Mouse (Mus musculus): ENCODE results near the gene Tox2. TPM values are rescaled to one million over a fixed set of nuclear protein-coding genes. Genes with fewer than 3 reads are reported as not detected.

Gene Tox2
- polyA plus RNA-seq, 1 experiment, result 0.67 TPM

DNA sequence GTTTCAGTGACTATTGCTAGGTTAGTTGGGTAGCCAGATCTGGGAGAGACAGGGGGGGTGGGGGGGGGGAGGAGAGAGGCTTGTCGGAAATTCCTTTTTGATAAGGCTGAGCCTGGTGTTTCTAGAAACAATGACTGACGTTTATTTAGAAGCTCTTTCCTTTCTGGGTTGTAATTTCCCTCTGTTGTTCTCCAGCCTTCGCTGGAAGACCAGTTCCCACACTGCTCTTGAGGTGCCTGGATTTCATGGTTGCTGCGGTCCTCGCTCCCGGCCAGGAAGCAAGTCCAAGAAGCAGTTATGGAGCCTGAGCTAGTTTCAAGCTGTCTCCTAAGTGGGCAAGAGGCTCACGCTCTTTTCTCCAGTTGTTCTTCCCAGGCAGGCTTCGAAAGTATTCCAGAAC, 1.0 kb upstream of the Tox2 start:
- no peak for TF ChIP-seq POLR2A (IDR thresholded peaks at IDR 0.05; ENCODE audit: borderline replicate concordance, control insufficient read depth, low read depth, low read length)
- no peak for TF ChIP-seq CTCF (IDR thresholded peaks at IDR 0.05; ENCODE audit: control insufficient read depth, insufficient read depth, low read length)
- no peak overlapping the region for H3K27ac ChIP-seq (ENCODE audit: control insufficient read depth, insufficient read depth, low read depth, low read length, poor library complexity)
- no peak overlapping the region for H3K4me3 ChIP-seq (replicated peaks; ENCODE audit: control insufficient read depth, low read depth, low read length)
- 49% methylated on average over 8 of the region's 8 CpGs for WGBS
- H3K4me1 ChIP-seq (ENCODE audit: control insufficient read depth, insufficient read depth, low read length), result no peaks in the 10 kb centered on the region; the same call in 1 of the 2 replicates

GRCm38 (mm10) chr2:163202553-163202883, 407 bp upstream of the Tox2 start:
- TF ChIP-seq POLR2A (IDR thresholded peaks at IDR 0.05; ENCODE audit: borderline replicate concordance, control insufficient read depth, low read depth, low read length) (no peak), CTCF (IDR thresholded peaks at IDR 0.05; ENCODE audit: control insufficient read depth, insufficient read depth, low read length) (no peak)
- no peaks in the 10 kb centered on the region; the same call in 1 of the 2 replicates for H3K4me1 ChIP-seq (ENCODE audit: control insufficient read depth, insufficient read depth, low read length)
- H3K27ac ChIP-seq (ENCODE audit: control insufficient read depth, insufficient read depth, low read depth, low read length, poor library complexity), result no peak overlapping the region
- H3K4me3 ChIP-seq (replicated peaks; ENCODE audit: control insufficient read depth, low read depth, low read length), result no peak overlapping the region
- 3% methylated on average over 4 of the region's 4 CpGs for WGBS

DNA sequence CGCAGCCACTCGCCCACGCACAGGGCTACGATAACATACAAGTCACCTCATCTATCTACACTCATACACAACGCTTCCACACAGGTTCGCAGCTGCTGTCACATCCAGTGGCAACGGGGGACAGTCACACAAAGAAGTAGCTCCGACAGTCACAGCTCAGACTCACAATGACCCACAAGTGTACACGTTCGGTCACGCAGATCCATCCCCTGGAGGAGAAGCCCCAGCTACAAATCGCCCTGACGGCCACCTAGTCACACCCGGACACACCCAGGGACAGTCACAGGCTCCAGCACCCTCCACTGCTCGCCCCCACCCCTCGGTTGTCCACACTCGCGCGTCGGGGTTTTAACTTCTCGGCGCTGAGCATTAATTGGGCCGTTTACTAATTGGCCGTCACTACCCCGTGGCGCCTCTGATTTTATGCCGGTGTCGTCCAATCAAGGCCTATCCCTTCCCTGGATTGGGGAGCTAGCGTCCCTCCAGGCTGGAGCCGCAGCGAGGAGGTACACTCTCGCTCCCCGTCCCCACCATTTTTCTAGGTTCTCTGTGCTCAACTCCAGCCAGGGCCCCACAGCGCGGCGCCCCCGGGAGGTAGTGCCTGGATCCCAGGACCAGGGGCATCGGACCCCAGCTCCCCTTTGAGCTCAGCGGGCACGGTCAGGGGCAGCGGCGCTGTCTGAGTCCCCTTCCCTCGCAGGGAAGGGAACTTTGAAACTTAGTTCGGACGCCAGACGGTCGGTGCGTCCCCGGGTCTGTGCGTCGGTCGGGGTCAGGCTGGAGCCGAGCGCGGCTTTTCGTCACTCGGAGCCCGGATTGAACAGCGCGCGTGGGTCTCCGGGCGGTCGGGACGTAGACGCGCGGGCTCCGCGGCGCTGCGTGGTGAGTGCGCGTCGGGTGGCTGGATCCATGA, 966 bp downstream of the Tox2 start:
- TF ChIP-seq POLR2A (IDR thresholded peaks at IDR 0.05; ENCODE audit: borderline replicate concordance, control insufficient read depth, low read depth, low read length) (no peak), CTCF (IDR thresholded peaks at IDR 0.05; ENCODE audit: control insufficient read depth, insufficient read depth, low read length) (no peak)
- Histone ChIP-seq H3K4me1 (ENCODE audit: control insufficient read depth, insufficient read depth, low read length) (no peaks in the 10 kb centered on the region; the same call in 1 of the 2 replicates), H3K4me3 (replicated peaks; ENCODE audit: control insufficient read depth, low read depth, low read length) (no peak overlapping the region), H3K27ac (ENCODE audit: control insufficient read depth, insufficient read depth, low read depth, low read length, poor library complexity) (no peak overlapping the region)
- 4% methylated on average over 75 of the region's 75 CpGs for WGBS

DNA sequence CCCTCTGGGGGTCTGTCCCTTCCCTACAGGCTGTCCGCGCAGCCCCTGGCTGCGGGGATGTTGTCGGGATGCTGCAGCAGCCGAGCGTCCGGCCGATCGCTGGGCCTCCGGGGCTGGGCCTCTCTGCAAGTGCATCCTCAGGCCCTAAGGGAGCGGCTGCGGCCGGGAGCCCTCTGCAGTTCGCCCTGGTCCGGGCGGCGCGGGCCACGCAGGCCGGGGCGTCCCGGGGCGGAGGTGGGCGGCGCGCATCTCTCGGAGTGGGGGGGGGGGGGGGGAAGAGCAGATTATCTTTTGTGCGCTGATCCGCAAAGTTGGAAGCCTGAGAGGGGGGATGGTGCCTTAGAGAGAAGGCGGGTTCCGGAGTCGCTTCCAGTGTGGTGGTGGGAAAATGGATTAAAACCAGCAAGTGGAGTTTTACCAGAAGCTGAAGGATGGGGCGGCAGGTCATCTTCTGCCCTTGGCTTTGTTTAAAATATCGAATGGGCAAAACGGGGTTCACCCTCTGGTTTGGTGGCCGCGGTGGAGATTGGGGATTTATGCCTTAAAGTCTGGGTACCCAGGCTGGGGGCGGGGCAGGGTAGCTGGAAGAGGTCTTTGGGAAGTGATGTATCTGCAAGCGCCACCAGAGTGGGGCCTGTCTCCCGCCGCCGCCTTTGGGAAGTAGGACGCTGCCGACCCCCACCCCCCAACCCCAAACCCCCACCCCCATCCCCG, 1.8 kb downstream of the Tox2 start:
- H3K4me3 ChIP-seq (replicated peaks; ENCODE audit: control insufficient read depth, low read depth, low read length), result no peak overlapping the region
- H3K27ac ChIP-seq (ENCODE audit: control insufficient read depth, insufficient read depth, low read depth, low read length, poor library complexity), result no peak overlapping the region
- WGBS, result 4% methylated on average over 44 of the region's 45 CpGs
- TF ChIP-seq POLR2A (IDR thresholded peaks at IDR 0.05; ENCODE audit: borderline replicate concordance, control insufficient read depth, low read depth, low read length), result no peak
- TF ChIP-seq CTCF (IDR thresholded peaks at IDR 0.05; ENCODE audit: control insufficient read depth, insufficient read depth, low read length), result no peak
- no peaks in the 10 kb centered on the region; the same call in 1 of the 2 replicates for H3K4me1 ChIP-seq (ENCODE audit: control insufficient read depth, insufficient read depth, low read length)

GRCm38 (mm10) chr2:163205262-163205647, 2.3 kb downstream of the Tox2 start:
- Histone ChIP-seq H3K4me1 (ENCODE audit: control insufficient read depth, insufficient read depth, low read length) (no peaks in the 10 kb centered on the region; the same call in 1 of the 2 replicates), H3K4me3 (replicated peaks; ENCODE audit: control insufficient read depth, low read depth, low read length) (no peak overlapping the region), H3K27ac (ENCODE audit: control insufficient read depth, insufficient read depth, low read depth, low read length, poor library complexity) (no peak overlapping the region; the same call in 1 of the 2 replicates)
- no peak for TF ChIP-seq CTCF (IDR thresholded peaks at IDR 0.05; ENCODE audit: control insufficient read depth, insufficient read depth, low read length)
- TF ChIP-seq POLR2A (IDR thresholded peaks at IDR 0.05; ENCODE audit: borderline replicate concordance, control insufficient read depth, low read depth, low read length), result no peak
- 9% methylated on average over 6 of the region's 6 CpGs for WGBS

GRCm38 (mm10) chr2:163205737-163206490, 3.0 kb downstream of the Tox2 start:
- Histone ChIP-seq H3K27ac (ENCODE audit: control insufficient read depth, insufficient read depth, low read depth, low read length, poor library complexity) (no peak overlapping the region), H3K4me3 (replicated peaks; ENCODE audit: control insufficient read depth, low read depth, low read length) (no peak overlapping the region), H3K4me1 (ENCODE audit: control insufficient read depth, insufficient read depth, low read length) (no peaks in the 10 kb centered on the region; the same call in 1 of the 2 replicates)
- TF ChIP-seq POLR2A (IDR thresholded peaks at IDR 0.05; ENCODE audit: borderline replicate concordance, control insufficient read depth, low read depth, low read length) (no peak), CTCF (IDR thresholded peaks at IDR 0.05; ENCODE audit: control insufficient read depth, insufficient read depth, low read length) (no peak)
- WGBS, result 67% methylated on average over 17 of the region's 17 CpGs

DNA sequence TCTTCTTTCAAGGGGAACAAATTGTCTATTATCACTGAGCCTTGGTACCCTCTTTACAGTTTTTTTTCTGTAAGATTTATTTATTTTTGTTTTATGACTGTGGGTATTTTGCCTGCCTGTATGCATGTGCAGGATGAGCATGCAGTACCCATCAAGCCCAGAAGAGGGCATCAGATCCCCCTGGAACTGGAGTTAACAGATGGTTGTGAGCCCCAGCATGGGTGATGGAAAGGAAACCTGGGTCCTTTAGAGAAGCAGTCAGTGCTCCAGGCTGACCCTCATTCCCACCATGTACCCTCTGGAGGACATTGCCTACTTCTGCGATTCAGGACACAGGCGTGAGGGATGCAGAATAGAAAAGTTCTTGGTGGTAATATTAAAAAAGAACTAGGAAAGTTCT, 4.4 kb downstream of the Tox2 start:
- no peak overlapping the region for H3K27ac ChIP-seq (ENCODE audit: control insufficient read depth, insufficient read depth, low read depth, low read length, poor library complexity)

More for the DNA sequence above, 4.4 kb downstream of the Tox2 start:
- no peaks in the 10 kb centered on the region; the same call in 1 of the 2 replicates for H3K4me1 ChIP-seq (ENCODE audit: control insufficient read depth, insufficient read depth, low read length)
- H3K4me3 ChIP-seq (replicated peaks; ENCODE audit: control insufficient read depth, low read depth, low read length), result no peak overlapping the region
- TF ChIP-seq CTCF (IDR thresholded peaks at IDR 0.05; ENCODE audit: control insufficient read depth, insufficient read depth, low read length) (peak; percentile 39; the same call in 1 of the 2 replicates), POLR2A (IDR thresholded peaks at IDR 0.05; ENCODE audit: borderline replicate concordance, control insufficient read depth, low read depth, low read length) (no peak)
- WGBS, result 83% methylated on average over 2 of the region's 2 CpGs
